Mouse (Mus musculus): ENCODE measurements around the gene Fam185a.

The Fam185a gene

GRCm38 (mm10) chr5:21424614-21425602 lies at the start of gene Fam185a, which contains the start of gene Ccdc146:
Fam185a (plus strand) TSS chr5:21424958.
Ccdc146 (minus strand) TSS chr5:21424677.
- DNase-seq (ENCODE audit: low spot score) = peak; percentile 63

GRCm38 (mm10) chr5:21376935-21377334 lies 47.8 kb upstream of the Fam185a start:
- no peak for DNase-seq (ENCODE audit: low spot score)

- DNase-seq (ENCODE audit: low spot score) = no peak
These were observed 46.4 kb upstream of the Fam185a start for GRCm38 (mm10) chr5:21378397-21378796.

GRCm38 (mm10) chr5:21381986-21382385 lies 42.8 kb upstream of the Fam185a start:
- no peak for DNase-seq (ENCODE audit: low spot score)

GRCm38 (mm10) chr5:21382678-21383077 lies 42.1 kb upstream of the Fam185a start:
- DNase-seq (ENCODE audit: low spot score) = no peak

- no peak for DNase-seq (ENCODE audit: low spot score)
These were observed 41.1 kb upstream of the Fam185a start for GRCm38 (mm10) chr5:21383392-21384251.

- no peak for DNase-seq (ENCODE audit: low spot score)
These were observed 40.4 kb upstream of the Fam185a start for GRCm38 (mm10) chr5:21384252-21384960.

GRCm38 (mm10) chr5:21384976-21385375 lies 39.8 kb upstream of the Fam185a start:
- DNase-seq (ENCODE audit: low spot score) = no peak

GRCm38 (mm10) chr5:21386432-21386831 lies 38.3 kb upstream of the Fam185a start:
- no peak for DNase-seq (ENCODE audit: low spot score)

- no peak for DNase-seq (ENCODE audit: low spot score)
These were observed 37.4 kb upstream of the Fam185a start for GRCm38 (mm10) chr5:21387340-21387739.

GRCm38 (mm10) chr5:21388855-21389254 lies 35.9 kb upstream of the Fam185a start:
- DNase-seq (ENCODE audit: low spot score) = no peak

GRCm38 (mm10) chr5:21391616-21392384 lies 33.0 kb upstream of the Fam185a start:
- DNase-seq (ENCODE audit: low spot score) = no peak

GRCm38 (mm10) chr5:21394562-21394961 lies 30.2 kb upstream of the Fam185a start:
- DNase-seq (ENCODE audit: low spot score) = no peak

- no peak for DNase-seq (ENCODE audit: low spot score)
These were observed 29.4 kb upstream of the Fam185a start for GRCm38 (mm10) chr5:21395205-21395840.

- no peak for DNase-seq (ENCODE audit: low spot score)
These were observed 13.5 kb upstream of the Fam185a start for GRCm38 (mm10) chr5:21411261-21411666.

- DNase-seq (ENCODE audit: low spot score) = no peak
These were observed 12.7 kb upstream of the Fam185a start for GRCm38 (mm10) chr5:21412056-21412455.

- DNase-seq (ENCODE audit: low spot score) = no peak
These were observed 11.4 kb upstream of the Fam185a start for GRCm38 (mm10) chr5:21413322-21413721.

GRCm38 (mm10) chr5:21414116-21414820 lies 10.5 kb upstream of the Fam185a start:
- DNase-seq (ENCODE audit: low spot score) = no peak

GRCm38 (mm10) chr5:21418613-21419012 lies 6.1 kb upstream of the Fam185a start:
- DNase-seq (ENCODE audit: low spot score) = no peak

GRCm38 (mm10) chr5:21420609-21421008 lies 4.1 kb upstream of the Fam185a start:
- DNase-seq (ENCODE audit: low spot score) = no peak
